Mouse (Mus musculus) ES-E14 (cell line): Measurements from ENCODE around the gene Zfp90.

Experiments
- CHD2 ChIP-seq: IDR thresholded peaks from 2 replicates; pipeline ENCODE4 v1.6.1; 2014; ENCODE audit warnings: mild to moderate bottlenecking, low read depth, low read length, inconsistent platforms
- HCFC1 ChIP-seq: IDR thresholded peaks from 2 replicates; pipeline ENCODE4 v1.6.1; 2012; ENCODE audit warnings: low read length, inconsistent platforms, borderline replicate concordance; ENCODE audit not compliant: insufficient read depth
- MAFK ChIP-seq: IDR thresholded peaks from 2 replicates; pipeline ENCODE4 v1.6.1; 2014; ENCODE audit warnings: mild to moderate bottlenecking, low read depth, low read length, inconsistent platforms; ENCODE audit not compliant: insufficient read depth
- ZC3H11A ChIP-seq: IDR thresholded peaks from 2 replicates; pipeline ENCODE4 v1.6.1; 2012; ENCODE audit warnings: low read depth, mild to moderate bottlenecking, inconsistent platforms, low read length, borderline replicate concordance

DNA sequence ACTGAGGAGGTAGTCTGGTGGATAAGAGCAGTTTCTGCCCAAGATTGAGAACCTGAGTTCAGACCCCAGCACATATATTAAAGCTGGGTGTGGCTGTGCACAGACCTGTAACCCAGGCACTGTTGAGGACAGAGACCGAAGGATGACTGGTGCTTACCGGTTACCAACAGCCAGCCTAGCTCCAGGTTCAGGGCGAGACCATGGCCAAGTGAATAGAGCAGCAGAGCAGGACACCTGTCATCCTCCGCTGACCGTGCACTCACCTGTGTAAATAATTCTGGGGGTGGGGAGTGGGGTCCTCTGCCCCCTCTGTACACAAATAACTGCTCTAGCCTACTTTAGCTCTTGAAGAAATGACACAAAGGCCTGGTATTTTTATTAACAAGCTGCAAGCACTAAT lies 58.9 kb downstream of the Zfp90 start:
- TF ChIP-seq MAFK (no peak), HCFC1 (no peak), CHD2 (no peak), ZC3H11A (no peak)
